Mouse (Mus musculus) heart, postnatal 0 days (tissue): Measurements from ENCODE around the gene Ubl4b. TPM values are rescaled to one million over a fixed set of nuclear protein-coding genes. Genes with fewer than 3 reads are reported as not detected.

ENCODE experiments used
- ATAC-seq: fragments of 200-750 bp; cut with Nextera tagmentation; 2 replicates; pipeline ENCODE4 v1.8.0; 2017; ENCODE audit warnings: low read depth, moderate number of reproducible peaks, moderate library complexity; ENCODE audit not compliant: insufficient read depth
- DNase-seq: peaks from one replicate; pipeline ENCODE4 v3.0.0-alpha.2; 2016; ENCODE audit warnings: low spot score
- H3K27ac ChIP-seq: fragments of 300-500 bp; sonication (generic); 2 replicates; pipeline ENCODE4 v1.5.1; 2014; ENCODE audit warnings: low read depth, mild to moderate bottlenecking
- H3K27me3 ChIP-seq: fragments of 300-500 bp; sonication (generic); 2 replicates; pipeline ENCODE4 v1.6.1; 2014; ENCODE audit warnings: low read length, mixed read lengths; ENCODE audit not compliant: control insufficient read depth, insufficient read depth
- H3K36me3 ChIP-seq: fragments of 300-500 bp; sonication (generic); replicated peaks from 2 replicates; pipeline ENCODE4 v1.6.1; 2014; ENCODE audit warnings: low read length, mixed read lengths; ENCODE audit not compliant: control insufficient read depth, insufficient read depth
- H3K4me1 ChIP-seq: fragments of 300-500 bp; sonication (generic); 2 replicates; pipeline ENCODE4 v1.6.1; 2014; ENCODE audit warnings: antibody characterized with exemption; ENCODE audit not compliant: control insufficient read depth, insufficient read depth
- H3K4me2 ChIP-seq: fragments of 300-500 bp; sonication (generic); 2 replicates; pipeline ENCODE4 v1.6.1; 2014; ENCODE audit warnings: low read depth, mild to moderate bottlenecking, low read length, moderate library complexity
- H3K4me3 ChIP-seq: fragments of 300-500 bp; sonication (generic); 2 replicates; pipeline ENCODE4 v1.5.1; 2014; ENCODE audit warnings: low read depth, low read length
- H3K9ac ChIP-seq: fragments of 300-500 bp; sonication (generic); replicated peaks from 2 replicates; pipeline ENCODE4 v1.6.1; 2014; ENCODE audit warnings: low read depth, low read length, mixed read lengths
- H3K9me3 ChIP-seq: fragments of 300-500 bp; sonication (generic); replicated peaks from 2 replicates; pipeline ENCODE4 v1.6.1; 2016; ENCODE audit warnings: low read length; ENCODE audit not compliant: control insufficient read depth
- CTCF ChIP-seq: IDR thresholded peaks from 2 replicates; pipeline ENCODE4 v1.5.1; 2016; ENCODE audit warnings: antibody characterized with exemption, control low read depth, low read depth
- EP300 ChIP-seq: IDR thresholded peaks from 2 replicates; pipeline ENCODE4 v1.6.1; 2016; ENCODE audit warnings: antibody characterized with exemption, low read depth
- WGBS: fragments of 180-500 bp; shearing (Covaris S2); extraction: QIAGEN DNeasy Blood & Tissue Kit; methylation state at CpG from one replicate; pipeline ENCODE4 v1.1.7; 2014; 5-methylcytosine and 5-hydroxymethylcytosine counted together
- polyA plus RNA-seq: library from polyadenylated mRNA; unstranded; fragments of >200 nt; fragmentation: Nextera tagmentation; extraction: Ambion mirVana; gene quantifications from 2 replicates; pipeline ENCODE4 v1.2.1, GENCODE M21; 2015
- total RNA-seq: library from RNA; depleted of rRNA; stranded (reverse); fragments of >200 nt; gene quantifications from 2 replicates; pipeline ENCODE4 v1.2.3, GENCODE M21; 2014; ENCODE audit warnings: low replicate concordance

Ubl4b gene
- total and polyA plus RNA-seq, 2 experiments from 2014 or later = not detected

GRCm38 (mm10) chr3:107595938-107596461 is 41.1 kb upstream of the Ubl4b start:
- Histone ChIP-seq H3K4me3 (peak overlapping the region; percentile 39; the same call in 1 of the 2 replicates), H3K9ac (no peak overlapping the region), H3K4me1 (no peaks in the 10 kb centered on the region), H3K4me2 (no peak overlapping the region), H3K9me3 (no peaks in the 10 kb centered on the region), H3K27me3 (peaks cover 99% of the 10 kb centered on the region), H3K27ac (no peak overlapping the region), H3K36me3 (no peaks in the 10 kb centered on the region)
- TF ChIP-seq EP300 (no peak), CTCF (no peak)
- WGBS = 2% methylated on average over 34 of the region's 34 CpGs
- DNase-seq = no peak
- 0 out of 2 replicates have a peak, but pooled peaks have one; percentile 3 for ATAC-seq

GRCm38 (mm10) chr3:107595264-107595937 is 40.5 kb upstream of the Ubl4b start:
- no peak for DNase-seq
- Histone ChIP-seq H3K4me2 (peak overlapping the region; percentile 60), H3K27me3 (peaks cover 96% of the 10 kb centered on the region), H3K4me1 (no peaks in the 10 kb centered on the region), H3K27ac (no peak overlapping the region), H3K36me3 (no peaks in the 10 kb centered on the region), H3K4me3 (peak overlapping the region; percentile 39), H3K9me3 (no peaks in the 10 kb centered on the region), H3K9ac (no peak overlapping the region)
- ATAC-seq = peak; percentile 24; the same call in 1 of the 2 replicates
- under 1% methylated on average over 48 of the region's 50 CpGs for WGBS
- TF ChIP-seq CTCF (no peak), EP300 (no peak)

DNA sequence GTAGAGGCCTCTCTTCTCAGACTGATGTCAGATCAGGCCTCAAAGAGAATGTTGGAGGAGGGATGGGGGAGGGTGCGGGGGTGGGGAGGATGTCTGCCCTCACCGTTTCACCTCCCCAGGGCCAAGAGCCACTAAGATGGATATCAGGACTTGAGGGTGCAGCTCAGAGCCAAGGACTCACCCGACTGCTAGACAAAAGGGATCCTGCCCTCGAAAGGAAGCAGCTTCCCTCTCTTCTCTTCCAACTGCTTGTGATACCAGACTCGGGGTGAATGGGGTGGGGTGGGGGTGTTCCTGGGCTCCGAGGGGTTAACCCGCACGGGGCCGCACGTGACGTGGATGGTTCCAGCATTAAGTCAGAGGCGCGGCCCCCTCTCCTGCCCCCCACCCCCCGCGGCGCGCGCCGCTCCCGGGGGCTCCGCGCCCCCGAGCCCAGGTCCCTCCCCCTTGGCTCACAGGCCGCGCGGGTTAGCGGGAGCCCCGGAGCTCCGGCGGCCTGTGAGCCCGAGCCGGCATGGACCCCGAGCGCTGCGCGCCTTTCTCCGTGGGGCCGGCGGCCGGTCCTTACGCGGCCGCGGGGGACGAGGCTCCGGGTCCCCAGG is 39.9 kb upstream of the Ubl4b start, which contains the start of gene Alx3:
Gene Alx3, plus strand, starts transcription at position 370 of the 602 bp plus-strand sequence.
- Histone ChIP-seq H3K4me3 (peak within 1 kb of the TSS; percentile 39), H3K4me2 (peak within 1 kb of the TSS; percentile 60), H3K9me3 (no peaks in the 10 kb centered on the region), H3K4me1 (no peaks in the 10 kb centered on the region), H3K36me3 (no peaks in the 10 kb centered on the region), H3K9ac (no peak within 1 kb of the TSS), H3K27me3 (peaks cover 96% of the 10 kb centered on the region), H3K27ac (no peak within 1 kb of the TSS)
- ATAC-seq (0 out of 2 replicates have a peak, but pooled peaks have one; percentile 11), DNase-seq (no peak)
- 5% methylated on average over 26 of the region's 46 CpGs for WGBS
- no peak for TF ChIP-seq CTCF
- TF ChIP-seq EP300 = no peak

- Histone ChIP-seq H3K9me3 (no peaks in the 10 kb centered on the region), H3K4me1 (no peaks in the 10 kb centered on the region), H3K4me2 (no peak overlapping the region), H3K4me3 (no peak overlapping the region), H3K9ac (no peak overlapping the region), H3K27ac (no peak overlapping the region), H3K36me3 (no peaks in the 10 kb centered on the region), H3K27me3 (peaks cover 96% of the 10 kb centered on the region)
- TF ChIP-seq EP300 (no peak), CTCF (no peak)
- WGBS = 73% methylated on average over 2 of the region's 2 CpGs
- ATAC-seq = no peak
- no peak for DNase-seq
Measured at GRCm38 (mm10) chr3:107593632-107594031, 38.8 kb upstream of the Ubl4b start.

- ATAC-seq = no peak
- Histone ChIP-seq H3K9me3 (no peaks in the 10 kb centered on the region), H3K36me3 (no peaks in the 10 kb centered on the region), H3K4me2 (no peak overlapping the region), H3K27me3 (peaks cover 96% of the 10 kb centered on the region), H3K9ac (no peak overlapping the region), H3K4me3 (no peak overlapping the region), H3K27ac (no peak overlapping the region), H3K4me1 (no peaks in the 10 kb centered on the region)
- no peak for TF ChIP-seq CTCF
- TF ChIP-seq EP300 = no peak
- no peak for DNase-seq
- WGBS = 38% methylated on average over 1 of the region's 1 CpGs
Measured at GRCm38 (mm10) chr3:107591612-107592011, 36.7 kb upstream of the Ubl4b start.
